8 mouse cellular contexts compared by ENCODE assay signal in the genomic region with DNA sequence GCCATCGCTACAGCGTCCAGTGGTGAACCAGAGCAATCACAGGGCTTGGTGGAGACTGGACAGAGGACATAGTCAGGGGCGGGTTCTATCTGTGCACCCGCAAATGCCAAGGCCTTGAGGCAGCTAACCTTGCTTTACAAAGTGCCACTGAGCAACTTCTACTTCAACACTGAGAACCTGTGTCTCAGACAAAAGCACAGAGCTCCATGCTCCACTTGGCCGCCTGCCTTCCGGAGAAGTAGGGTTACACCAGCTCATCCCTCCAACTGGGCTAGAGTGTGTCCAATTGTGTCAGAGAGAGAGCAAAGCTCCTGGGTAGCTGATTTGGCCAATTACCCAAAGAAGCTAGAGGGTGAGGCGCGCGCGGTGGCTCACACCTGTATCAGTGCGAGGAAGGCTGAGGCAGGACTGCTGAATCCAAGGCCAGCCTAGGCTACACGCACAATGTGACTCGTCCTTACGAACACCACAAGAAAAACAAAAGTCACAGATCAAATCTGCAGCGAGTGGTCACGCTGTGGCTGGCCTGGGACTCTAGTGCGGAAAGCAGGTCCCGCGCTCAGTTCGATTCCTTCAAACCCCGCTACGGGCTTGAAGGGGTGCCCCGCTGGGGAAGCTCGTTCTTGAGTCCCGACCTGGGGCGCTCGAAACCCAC. TPM values are rescaled to one million over a fixed set of nuclear protein-coding genes. Genes with fewer than 3 reads are reported as not detected.
DNase-seq lines count a peak whose midpoint lies in the region; ATAC-seq and TF ChIP-seq lines count a peak whose summit lies in the region.

No protein-coding gene starts in this region.

- peaks cover 38% of the 10 kb centered on the region for H3K79me2 ChIP-seq in myocyte (ENCODE audit: control insufficient read depth, insufficient read depth)

- peak overlapping the region; percentile 57 for H3ac ChIP-seq in myocyte (ENCODE audit: control insufficient read depth, insufficient read length)

- H3K4me1 ChIP-seq in kidney, embryonic 16.5 days (ENCODE audit: insufficient read depth, low read length): peaks cover 45% of the 10 kb centered on the region
- H3K4me1 ChIP-seq in limb, embryonic 12.5 days (replicated peaks): peaks cover 48% of the 10 kb centered on the region

- ATAC-seq in kidney, embryonic 16.5 days (ENCODE audit: low FRiP score, low TSS enrichment): no peak
- ATAC-seq in activated CD4-positive, CD25-positive, alpha-beta regulatory T cell, adult 4 months: peak; percentile 5
- peak; percentile 9; the same call in 1 of the 2 replicates for ATAC-seq in erythroid progenitor cell, adult 5-6 weeks (replicated peaks; ENCODE audit: low FRiP score, poor library complexity, severe bottlenecking)
- no peak for ATAC-seq in limb, embryonic 12.5 days (ENCODE audit: insufficient number of reproducible peaks, insufficient read depth, low FRiP score, low TSS enrichment, low read depth)

- H3K4me3 ChIP-seq in kidney, embryonic 16.5 days (ENCODE audit: low read length): peak overlapping the region; percentile 76
- H3K4me3 ChIP-seq in limb, embryonic 12.5 days (replicated peaks): peak overlapping the region; percentile 86
- H3K4me3 ChIP-seq in myocyte: peak overlapping the region; percentile 57

- no peaks in the 10 kb centered on the region for H3K9me3 ChIP-seq in kidney, embryonic 16.5 days (ENCODE audit: low read length)
- no peaks in the 10 kb centered on the region for H3K9me3 ChIP-seq in limb, embryonic 12.5 days

- H3K4me2 ChIP-seq in kidney, embryonic 16.5 days (replicated peaks; ENCODE audit: low read depth, low read length): peak overlapping the region; percentile 86
- H3K4me2 ChIP-seq in limb, embryonic 12.5 days: peak overlapping the region; percentile 84
- H3K4me2 ChIP-seq in myocyte (ENCODE audit: low read depth): peak overlapping the region; percentile 95

- WGBS in kidney, embryonic 16.5 days: 4% methylated on average over 27 of the region's 27 CpGs
- 6% methylated on average over 27 of the region's 27 CpGs for WGBS in limb, embryonic 12.5 days

- H3K27ac ChIP-seq in kidney, embryonic 16.5 days (ENCODE audit: low read length): 0 out of 2 replicates have a peak overlapping the region, but pooled peaks have one; percentile 21
- H3K27ac ChIP-seq in limb, embryonic 12.5 days: no peak overlapping the region

- peak overlapping the region; percentile 73 for H3K9ac ChIP-seq in kidney, embryonic 16.5 days (replicated peaks; ENCODE audit: low read length)
- peak overlapping the region; percentile 65 for H3K9ac ChIP-seq in limb, embryonic 12.5 days (replicated peaks)

- peaks cover 8% of the 10 kb centered on the region for H3K36me3 ChIP-seq in kidney, embryonic 16.5 days (ENCODE audit: insufficient read depth, low read length)
- H3K36me3 ChIP-seq in limb, embryonic 12.5 days: peaks cover 34% of the 10 kb centered on the region
- no peaks in the 10 kb centered on the region for H3K36me3 ChIP-seq in myocyte (ENCODE audit: control insufficient read depth, insufficient read depth)

- TF ChIP-seq POLR2A in myocyte (IDR thresholded peaks at IDR 0.05; ENCODE audit: insufficient read length, low read depth): no peak

- no peak for DNase-seq in kidney, adult 9 months
- no peak for DNase-seq in layer of hippocampus, adult 11-12 months (ENCODE audit: low spot score)
- no peak for DNase-seq in left cerebral cortex, adult 9 months (ENCODE audit: low spot score in 2 of 2)

- no peaks in the 10 kb centered on the region for H3K27me3 ChIP-seq in kidney, embryonic 16.5 days (ENCODE audit: insufficient read depth, low read length)
- no peaks in the 10 kb centered on the region for H3K27me3 ChIP-seq in limb, embryonic 12.5 days
- no peaks in the 10 kb centered on the region for H3K27me3 ChIP-seq in myocyte (ENCODE audit: control insufficient read depth, insufficient read depth, insufficient read length)

TF ChIP-seq in myocyte, 11 proteins besides CTCF, POLR2A, EP300 and RAD21:
- TF ChIP-seq MAX (IDR thresholded peaks at IDR 0.05; ENCODE audit: low read depth) (no peak), TCF3 (IDR thresholded peaks at IDR 0.05; ENCODE audit: insufficient read length, low read depth) (no peak), TCF12 (IDR thresholded peaks at IDR 0.05; ENCODE audit: insufficient read depth, poor library complexity, severe bottlenecking) (no peak), REST (IDR thresholded peaks at IDR 0.05; ENCODE audit: insufficient read depth, insufficient read length) (no peak), CEBPB (IDR thresholded peaks at IDR 0.05; ENCODE audit: insufficient read depth, poor library complexity, severe bottlenecking) (no peak), MYOG (IDR thresholded peaks at IDR 0.05; ENCODE audit: control insufficient read depth in 1 of 3, insufficient read depth in 1 of 3, insufficient read length in 2 of 3, low read depth in 2 of 3) (no peak), POLR2AphosphoS2 (IDR thresholded peaks at IDR 0.05; ENCODE audit: insufficient read length, low read depth) (no peak), USF1 (IDR thresholded peaks at IDR 0.05; ENCODE audit: low read depth) (no peak), MYOD1 (IDR thresholded peaks at IDR 0.05; ENCODE audit: control insufficient read depth in 1 of 3, insufficient read length in 2 of 3, low read depth in 2 of 3) (no peak), E2F4 (IDR thresholded peaks at IDR 0.05; ENCODE audit: insufficient read depth) (no peak)

RNA-seq across cellular contexts. Expression of a gene that starts 0.4 kb away (rescaled TPM):
- 12.4 and 16.1 TPM in 2 replicates for polyA plus RNA-seq in kidney, embryonic 16.5 days (2015; fragmentation: Nextera tagmentation; extraction: Ambion mirVana)
- polyA plus RNA-seq in activated CD4-positive, CD25-positive, alpha-beta regulatory T cell, adult 4 months (2017; shearing (Covaris generic)): 1 to 10 TPM; 4.0 to 5.6 TPM
- 8.0 and 12.3 TPM in 2 replicates for total RNA-seq in erythroid progenitor cell, adult 5-6 weeks (2015; ENCODE audit: low replicate concordance)
- total RNA-seq in erythroid progenitor cell, adult 5-6 weeks (2017; ENCODE audit: low replicate concordance): 5.3 and 28.4 TPM in 2 replicates
- 8.0 and 10.2 TPM in 2 replicates for polyA plus RNA-seq in limb, embryonic 12.5 days (2016; fragmentation: Nextera tagmentation; extraction: Ambion mirVana)
- 4.9 TPM for polyA plus RNA-seq in myocyte (2012; fragmentation: generic; extraction: Trizol)

RNA-seq across cellular contexts. Expression of a gene that starts 0.7 kb away (rescaled TPM):
- polyA plus RNA-seq in kidney, embryonic 16.5 days (2015; fragmentation: Nextera tagmentation; extraction: Ambion mirVana): 133 and 159 TPM in 2 replicates
- 1 to 10 TPM; 3.4 to 3.5 TPM for polyA plus RNA-seq in activated CD4-positive, CD25-positive, alpha-beta regulatory T cell, adult 4 months (2017; shearing (Covaris generic))
- total RNA-seq in erythroid progenitor cell, adult 5-6 weeks (2015; ENCODE audit: low replicate concordance): 4.2 and 9.4 TPM in 2 replicates
- 5.6 and 8.4 TPM in 2 replicates for total RNA-seq in erythroid progenitor cell, adult 5-6 weeks (2017; ENCODE audit: low replicate concordance)
- polyA plus RNA-seq in limb, embryonic 12.5 days (2016; fragmentation: Nextera tagmentation; extraction: Ambion mirVana): 86.0 and 88.6 TPM in 2 replicates
- 77.7 TPM for polyA plus RNA-seq in myocyte (2012; fragmentation: generic; extraction: Trizol)

RNA-seq across cellular contexts. Expression of a gene that starts 54.6 kb away (rescaled TPM):
- polyA plus RNA-seq in kidney, embryonic 16.5 days (2015; fragmentation: Nextera tagmentation; extraction: Ambion mirVana): 98.5 and 101 TPM in 2 replicates
- polyA plus RNA-seq in activated CD4-positive, CD25-positive, alpha-beta regulatory T cell, adult 4 months (2017; shearing (Covaris generic)): 10 to 100 TPM; 14.7 to 17.6 TPM
- 18.0 and 31.7 TPM in 2 replicates for total RNA-seq in erythroid progenitor cell, adult 5-6 weeks (2015; ENCODE audit: low replicate concordance)
- total RNA-seq in erythroid progenitor cell, adult 5-6 weeks (2017; ENCODE audit: low replicate concordance): 38.2 and 63.6 TPM in 2 replicates
- polyA plus RNA-seq in limb, embryonic 12.5 days (2016; fragmentation: Nextera tagmentation; extraction: Ambion mirVana): 114 and 121 TPM in 2 replicates
- 252 TPM for polyA plus RNA-seq in myocyte (2012; fragmentation: generic; extraction: Trizol)

Comparison
In these comparisons a context has a peak if more than half of its experiments do, and no peak if none do; other contexts are left out.
1. ATAC-seq: peak in activated CD4-positive, CD25-positive, alpha-beta regulatory T cell, adult 4 months (single experiment) and erythroid progenitor cell, adult 5-6 weeks (single experiment); none in kidney, embryonic 16.5 days (single experiment) and limb, embryonic 12.5 days (single experiment).
2. RNA of a gene that starts 0.7 kb away (polyA plus RNA-seq): 133 to 159 TPM in kidney, embryonic 16.5 days, 86.0 to 88.6 TPM in limb, embryonic 12.5 days and 77.7 TPM in myocyte (single experiment); 3.4 to 3.5 TPM in activated CD4-positive, CD25-positive, alpha-beta regulatory T cell, adult 4 months; every median in the first group is over 10 times any median in the second.
3. Peak in every context shown above with its lines, with median percentiles within 50 percentile points of each other: H3K4me2 ChIP-seq and H3K4me3 ChIP-seq.